Mouse (Mus musculus): ENCODE measurements around the gene Nup205. TPM values are rescaled to one million over a fixed set of nuclear protein-coding genes. Genes with fewer than 3 reads are reported as not detected.

Nup205 gene
- total RNA-seq, 2 experiments from 2014 or later, result 10.3 to 11.8 TPM

- intact Hi-C loops (cut with DNase I; ENCODE audit: low total_unique reads), result no loop called here
- no peak for DNase-seq
Measured at GRCm38 (mm10) chr6:35243252-35243651, 66.0 kb downstream of the Nup205 start.

GRCm38 (mm10) chr6:35243989-35244388, 66.8 kb downstream of the Nup205 start:
- intact Hi-C loops (cut with DNase I; ENCODE audit: low total_unique reads), result no loop called here
- no peak for DNase-seq

GRCm38 (mm10) chr6:35245086-35245485, 67.9 kb downstream of the Nup205 start:
- DNase-seq, result no peak
- intact Hi-C loops (cut with DNase I; ENCODE audit: low total_unique reads), result no loop called here

GRCm38 (mm10) chr6:35251807-35252476, 74.7 kb downstream of the Nup205 start:
- intact Hi-C loops (cut with DNase I; ENCODE audit: low total_unique reads), result loop anchor here (10.0 kb wide), 1 partner anchor 123 kb away; no protein-coding TSS in a partner anchor
- no peak for DNase-seq

GRCm38 (mm10) chr6:35252477-35253346, 75.5 kb downstream of the Nup205 start:
- intact Hi-C loops (cut with DNase I; ENCODE audit: low total_unique reads), result loop anchor here (10.0 kb wide), 1 partner anchor 122 kb away; no protein-coding TSS in a partner anchor
- peak; percentile 91 for DNase-seq

- intact Hi-C loops (cut with DNase I; ENCODE audit: low total_unique reads), result loop anchor here (10.0 kb wide), 1 partner anchor 121 kb away; no protein-coding TSS in a partner anchor
- DNase-seq, result no peak
Measured at GRCm38 (mm10) chr6:35253474-35253873, 76.3 kb downstream of the Nup205 start.

GRCm38 (mm10) chr6:35254136-35254904, 77.1 kb downstream of the Nup205 start:
- intact Hi-C loops (cut with DNase I; ENCODE audit: low total_unique reads), result loop anchor here (10.0 kb wide), 1 partner anchor 120 kb away; no protein-coding TSS in a partner anchor
- DNase-seq, result no peak

- no peak for DNase-seq
- intact Hi-C loops (cut with DNase I; ENCODE audit: low total_unique reads), result loop anchor here (10.0 kb wide), 1 partner anchor 120 kb away; no protein-coding TSS in a partner anchor
Measured at GRCm38 (mm10) chr6:35255017-35255416, 77.8 kb downstream of the Nup205 start.

- intact Hi-C loops (cut with DNase I; ENCODE audit: low total_unique reads), result loop anchor here (10.0 kb wide), 1 partner anchor 118 kb away; no protein-coding TSS in a partner anchor
- DNase-seq, result peak; percentile 41
Measured at GRCm38 (mm10) chr6:35256691-35257090, 79.5 kb downstream of the Nup205 start.

GRCm38 (mm10) chr6:35257626-35258190, 80.5 kb downstream of the Nup205 start:
- intact Hi-C loops (cut with DNase I; ENCODE audit: low total_unique reads), result loop anchor here (10.0 kb wide), 1 partner anchor 117 kb away; no protein-coding TSS in a partner anchor
- no peak for DNase-seq

- no peak for DNase-seq
- intact Hi-C loops (cut with DNase I; ENCODE audit: low total_unique reads), result loop anchor here (10.0 kb wide), 1 partner anchor 116 kb away; no protein-coding TSS in a partner anchor
Measured at GRCm38 (mm10) chr6:35258922-35259321, 81.7 kb downstream of the Nup205 start.

- intact Hi-C loops (cut with DNase I; ENCODE audit: low total_unique reads), result loop anchor here (10.0 kb wide), 1 partner anchor 115 kb away; no protein-coding TSS in a partner anchor
- DNase-seq, result no peak
Measured at GRCm38 (mm10) chr6:35259526-35259925, 82.3 kb downstream of the Nup205 start.

- DNase-seq, result no peak
- intact Hi-C loops (cut with DNase I; ENCODE audit: low total_unique reads), result no loop called here
Measured at GRCm38 (mm10) chr6:35260531-35260930, 83.3 kb downstream of the Nup205 start.

- DNase-seq, result no peak
- intact Hi-C loops (cut with DNase I; ENCODE audit: low total_unique reads), result no loop called here
Measured at GRCm38 (mm10) chr6:35265580-35266278, 88.5 kb downstream of the Nup205 start.

GRCm38 (mm10) chr6:35268711-35269110, 91.5 kb downstream of the Nup205 start:
- intact Hi-C loops (cut with DNase I; ENCODE audit: low total_unique reads), result no loop called here
- no peak for DNase-seq

- intact Hi-C loops (cut with DNase I; ENCODE audit: low total_unique reads), result no loop called here
- no peak for DNase-seq
Measured at GRCm38 (mm10) chr6:35269643-35270042, 92.4 kb downstream of the Nup205 start.

- no peak for DNase-seq
- intact Hi-C loops (cut with DNase I; ENCODE audit: low total_unique reads), result no loop called here
Measured at GRCm38 (mm10) chr6:35271094-35271855, 94.1 kb downstream of the Nup205 start.
